Mouse (Mus musculus) lung, postnatal 0 days (tissue): ENCODE measurements around the gene Pla2g1b. TPM values are rescaled to one million over a fixed set of nuclear protein-coding genes. Genes with fewer than 3 reads are reported as not detected.

Source experiments
- ATAC-seq: fragments of 200-750 bp; cut with Nextera tagmentation; 2 replicates; pipeline ENCODE4 v1.8.0; 2017; ENCODE audit warnings: moderate library complexity
- DNase-seq: peaks from one replicate; pipeline ENCODE4 v3.0.0-alpha.2; 2016; ENCODE audit warnings: low spot score
- H3K27ac ChIP-seq: fragments of 300-500 bp; sonication (generic); 2 replicates; pipeline ENCODE4 v1.5.1; 2014; ENCODE audit warnings: antibody characterized with exemption, mild to moderate bottlenecking, low read length, mixed read lengths
- H3K27me3 ChIP-seq: fragments of 300-500 bp; sonication (generic); replicated peaks from 2 replicates; pipeline ENCODE4 v1.6.1; 2014; ENCODE audit warnings: low read length, mixed read lengths; ENCODE audit not compliant: insufficient read depth
- H3K36me3 ChIP-seq: fragments of 300-500 bp; sonication (generic); 2 replicates; pipeline ENCODE4 v1.6.1; 2014; ENCODE audit warnings: low read length, mixed read lengths; ENCODE audit not compliant: insufficient read depth
- H3K4me1 ChIP-seq: fragments of 300-500 bp; sonication (generic); 2 replicates; pipeline ENCODE4 v1.6.1; 2014; ENCODE audit warnings: antibody characterized with exemption, low read depth, low read length, mixed read lengths; ENCODE audit not compliant: insufficient read depth
- H3K4me2 ChIP-seq: fragments of 300-500 bp; sonication (generic); replicated peaks from 2 replicates; pipeline ENCODE4 v1.6.1; 2014; ENCODE audit warnings: low read depth, mild to moderate bottlenecking, low read length, moderate library complexity, mixed read lengths
- H3K4me3 ChIP-seq: fragments of 300-500 bp; sonication (generic); 2 replicates; pipeline ENCODE4 v1.5.1; 2014; ENCODE audit warnings: low read depth, low read length
- H3K9ac ChIP-seq: fragments of 300-500 bp; sonication (generic); replicated peaks from 2 replicates; pipeline ENCODE4 v1.6.1; 2014; ENCODE audit warnings: low read depth, mild to moderate bottlenecking
- H3K9me3 ChIP-seq: fragments of 300-500 bp; sonication (generic); 2 replicates; pipeline ENCODE4 v1.6.1; 2016; ENCODE audit warnings: low read length, mixed read lengths
- CTCF ChIP-seq: IDR thresholded peaks from 2 replicates; pipeline ENCODE4 v1.5.1; 2016; ENCODE audit warnings: antibody characterized with exemption, mild to moderate bottlenecking
- EP300 ChIP-seq: IDR thresholded peaks from 2 replicates; pipeline ENCODE4 v1.6.1; 2016; ENCODE audit warnings: antibody characterized with exemption, mild to moderate bottlenecking, control low read depth
- WGBS: fragments of 180-500 bp; shearing (Covaris S2); extraction: QIAGEN DNeasy Blood & Tissue Kit; methylation state at CpG from one replicate; pipeline ENCODE4 v1.1.7; 2014; 5-methylcytosine and 5-hydroxymethylcytosine counted together
- polyA plus RNA-seq: library from polyadenylated mRNA; unstranded; fragments of >200 nt; fragmentation: Nextera tagmentation; extraction: Ambion mirVana; gene quantifications from 2 replicates; pipeline ENCODE4 v1.2.1, GENCODE M21; 2015

Pla2g1b gene
- polyA plus RNA-seq, 1 experiment from 2014 or later, result 71.7 TPM

- Histone ChIP-seq H3K9ac (no peak overlapping the region), H3K9me3 (no peaks in the 10 kb centered on the region), H3K27me3 (0 out of 2 replicates have a peak, but pooled peaks cover 5% of the 10 kb centered on the region), H3K36me3 (no peaks in the 10 kb centered on the region), H3K4me1 (no peaks in the 10 kb centered on the region; the same call in none of the 2 replicates), H3K4me2 (no peak overlapping the region), H3K27ac (no peak overlapping the region), H3K4me3 (no peak overlapping the region)
- 46% methylated on average over 7 of the region's 7 CpGs for WGBS
- DNase-seq, result no peak
- TF ChIP-seq EP300 (no peak), CTCF (no peak)
- no peak for ATAC-seq
Observed at GRCm38 (mm10) chr5:115431898-115432259, 34.2 kb upstream of the Pla2g1b start.

- WGBS, result 81% methylated on average over 11 of the region's 11 CpGs
- no peak for DNase-seq
- ATAC-seq, result no peak
- Histone ChIP-seq H3K4me3 (no peak overlapping the region), H3K9ac (no peak overlapping the region), H3K27me3 (0 out of 2 replicates have a peak, but pooled peaks cover 5% of the 10 kb centered on the region), H3K4me2 (no peak overlapping the region), H3K9me3 (no peaks in the 10 kb centered on the region), H3K27ac (no peak overlapping the region), H3K4me1 (no peaks in the 10 kb centered on the region; the same call in none of the 2 replicates), H3K36me3 (no peaks in the 10 kb centered on the region)
- TF ChIP-seq CTCF (no peak), EP300 (no peak)
Observed at GRCm38 (mm10) chr5:115432395-115432794, 33.7 kb upstream of the Pla2g1b start.

- TF ChIP-seq CTCF (no peak), EP300 (no peak)
- ATAC-seq, result no peak
- 0 out of 2 replicates have a peak, but pooled peaks cover 5% of the 10 kb centered on the region for H3K27me3 ChIP-seq
- H3K36me3 ChIP-seq, result no peaks in the 10 kb centered on the region
- no peaks in the 10 kb centered on the region for H3K9me3 ChIP-seq
- H3K4me2 ChIP-seq, result no peak overlapping the region
- WGBS, result 86% methylated on average over 8 of the region's 8 CpGs
- no peak overlapping the region for H3K4me3 ChIP-seq
- DNase-seq, result no peak
- no peak overlapping the region for H3K9ac ChIP-seq
- no peak overlapping the region for H3K27ac ChIP-seq
- H3K4me1 ChIP-seq, result no peaks in the 10 kb centered on the region; the same call in none of the 2 replicates
Observed at GRCm38 (mm10) chr5:115433191-115433590, 32.9 kb upstream of the Pla2g1b start.

- no peaks in the 10 kb centered on the region; the same call in none of the 2 replicates for H3K4me1 ChIP-seq
- H3K4me2 ChIP-seq, result no peak overlapping the region
- no peaks in the 10 kb centered on the region for H3K36me3 ChIP-seq
- TF ChIP-seq CTCF (no peak), EP300 (no peak)
- no peak overlapping the region for H3K27ac ChIP-seq
- ATAC-seq (no peak), DNase-seq (no peak)
- H3K4me3 ChIP-seq, result no peak overlapping the region
- H3K9ac ChIP-seq, result no peak overlapping the region
- H3K27me3 ChIP-seq, result no peaks in the 10 kb centered on the region
- H3K9me3 ChIP-seq, result no peaks in the 10 kb centered on the region
- WGBS, result 69% methylated on average over 11 of the region's 11 CpGs
Observed at GRCm38 (mm10) chr5:115434280-115434852, 31.7 kb upstream of the Pla2g1b start.

GRCm38 (mm10) chr5:115434853-115435754 is 31.0 kb upstream of the Pla2g1b start:
- Histone ChIP-seq H3K4me1 (no peaks in the 10 kb centered on the region; the same call in none of the 2 replicates), H3K27me3 (no peaks in the 10 kb centered on the region), H3K9ac (no peak overlapping the region), H3K4me3 (no peak overlapping the region), H3K27ac (no peak overlapping the region), H3K9me3 (no peaks in the 10 kb centered on the region), H3K4me2 (no peak overlapping the region), H3K36me3 (no peaks in the 10 kb centered on the region)
- ATAC-seq (no peak), DNase-seq (no peak)
- WGBS, result 69% methylated on average over 15 of the region's 15 CpGs
- TF ChIP-seq CTCF, result no peak

- ATAC-seq (no peak; the same call in 1 of the 2 replicates), DNase-seq (no peak)
- Histone ChIP-seq H3K4me2 (peak overlapping the region; percentile 83), H3K27me3 (no peaks in the 10 kb centered on the region), H3K9ac (peak overlapping the region; percentile 48), H3K4me3 (peak overlapping the region; percentile 34; the same call in 1 of the 2 replicates), H3K27ac (no peak overlapping the region), H3K9me3 (no peaks in the 10 kb centered on the region), H3K36me3 (no peaks in the 10 kb centered on the region), H3K4me1 (no peaks in the 10 kb centered on the region; the same call in none of the 2 replicates)
- TF ChIP-seq CTCF, result no peak
- no peak for TF ChIP-seq EP300
- WGBS, result 39% methylated on average over 8 of the region's 8 CpGs
Observed at GRCm38 (mm10) chr5:115435755-115436379, 30.2 kb upstream of the Pla2g1b start.
